Mouse (Mus musculus) midbrain, postnatal 0 days (tissue): ENCODE measurements at regions not wholly inside any gene's neighbourhood (a gene's known extent, or its start where the extent isn't known, plus 50 kb on each side); places are given as distances from the start of the nearest gene placed in this dataset.

ENCODE experiments used
- ATAC-seq: fragments of 200-750 bp; cut with Nextera tagmentation; 2 replicates; pipeline ENCODE4 v1.8.0; 2017; ENCODE audit warnings: moderate number of reproducible peaks, mild to moderate bottlenecking, moderate TSS enrichment, moderate library complexity; ENCODE audit not compliant: low FRiP score
- DNase-seq: peaks from one replicate; pipeline ENCODE4 v3.0.0-alpha.2; 2015; ENCODE audit warnings: low spot score
- H3K27ac ChIP-seq: fragments of 300-500 bp; sonication (generic); 2 replicates; pipeline ENCODE4 v1.5.1; 2014; ENCODE audit warnings: low read depth, mild to moderate bottlenecking, low read length, mixed read lengths
- H3K27me3 ChIP-seq: fragments of 300-500 bp; sonication (generic); 2 replicates; pipeline ENCODE4 v1.6.1; 2014; ENCODE audit warnings: low read length, control low read depth, mixed read lengths; ENCODE audit not compliant: insufficient read depth
- H3K36me3 ChIP-seq: fragments of 300-500 bp; sonication (generic); 2 replicates; pipeline ENCODE4 v1.6.1; 2014; ENCODE audit warnings: low read length, control low read depth, mixed read lengths; ENCODE audit not compliant: insufficient read depth
- H3K4me1 ChIP-seq: fragments of 300-500 bp; sonication (generic); 2 replicates; pipeline ENCODE4 v1.6.1; 2014; ENCODE audit warnings: mild to moderate bottlenecking, control low read depth, antibody characterized with exemption, low read length, mixed read lengths; ENCODE audit not compliant: insufficient read depth
- H3K4me2 ChIP-seq: fragments of 300-500 bp; sonication (generic); 2 replicates; pipeline ENCODE4 v1.6.1; 2014; ENCODE audit warnings: low read depth, mild to moderate bottlenecking, low read length, mixed read lengths; ENCODE audit not compliant: poor library complexity, severe bottlenecking
- H3K4me3 ChIP-seq: fragments of 300-500 bp; sonication (generic); 2 replicates; pipeline ENCODE4 v1.5.1; 2014; ENCODE audit warnings: low read depth, mild to moderate bottlenecking, low read length, moderate library complexity
- H3K9ac ChIP-seq: fragments of 300-500 bp; sonication (generic); replicated peaks from 2 replicates; pipeline ENCODE4 v1.6.1; 2014; ENCODE audit warnings: mild to moderate bottlenecking, low read length, moderate library complexity, mixed read lengths; ENCODE audit not compliant: poor library complexity, severe bottlenecking
- H3K9me3 ChIP-seq: fragments of 300-500 bp; sonication (generic); 2 replicates; pipeline ENCODE4 v1.6.1; 2016; ENCODE audit warnings: low read length, control low read depth
- CTCF ChIP-seq: IDR thresholded peaks from 2 replicates; pipeline ENCODE4 v1.5.1; 2016; ENCODE audit warnings: antibody characterized with exemption, mild to moderate bottlenecking
- WGBS: fragments of 180-500 bp; shearing (Covaris S2); extraction: QIAGEN DNeasy Blood & Tissue Kit; methylation state at CpG from one replicate; pipeline ENCODE4 v1.1.7; 2014; 5-methylcytosine and 5-hydroxymethylcytosine counted together

GRCm38 (mm10) chr4:143055371-143055770 lies 157.4 kb downstream of the Prdm2 start:
- ATAC-seq (no peak), DNase-seq (peak; percentile 41)
- Histone ChIP-seq H3K4me1 (no peaks in the 10 kb centered on the region), H3K9ac (no peak overlapping the region), H3K27ac (no peak overlapping the region), H3K9me3 (no peaks in the 10 kb centered on the region), H3K4me2 (no peak overlapping the region), H3K27me3 (no peaks in the 10 kb centered on the region), H3K36me3 (no peaks in the 10 kb centered on the region), H3K4me3 (no peak overlapping the region)
- 75% methylated on average over 7 of the region's 7 CpGs for WGBS
- no peak for TF ChIP-seq CTCF

DNA sequence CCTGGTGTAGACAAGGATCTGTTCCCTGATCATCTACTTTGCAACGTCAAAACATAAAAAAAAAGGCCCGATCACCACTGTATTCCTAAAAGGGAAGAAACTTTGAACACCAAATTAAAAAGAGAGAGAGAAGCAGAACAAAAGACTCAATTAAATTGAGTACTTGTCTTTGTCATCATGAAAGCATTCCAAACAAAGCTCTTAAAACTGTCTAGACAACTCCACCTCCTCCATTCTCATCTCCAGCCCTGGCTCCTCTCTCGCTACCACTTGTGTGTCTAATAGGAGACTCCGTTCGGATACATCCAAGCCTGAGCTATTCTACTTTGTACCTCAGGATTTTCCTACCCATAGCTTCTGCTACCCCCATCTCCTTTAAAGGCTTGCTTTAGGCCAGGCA lies 159.8 kb downstream of the Prdm2 start:
- WGBS, result 84% methylated on average over 5 of the region's 5 CpGs

GRCm38 (mm10) chr4:143051205-143051604 lies 161.6 kb downstream of the Prdm2 start:
- no peak for DNase-seq

More for the DNA sequence above, 159.8 kb downstream of the Prdm2 start:
- ATAC-seq (no peak), DNase-seq (no peak)
- no peaks in the 10 kb centered on the region for H3K27me3 ChIP-seq
- no peak for TF ChIP-seq CTCF
- no peak overlapping the region for H3K4me3 ChIP-seq
- no peak overlapping the region for H3K4me2 ChIP-seq
- no peak overlapping the region for H3K9ac ChIP-seq
- no peaks in the 10 kb centered on the region for H3K36me3 ChIP-seq
- H3K27ac ChIP-seq, result no peak overlapping the region
- H3K4me1 ChIP-seq, result no peaks in the 10 kb centered on the region
- no peaks in the 10 kb centered on the region for H3K9me3 ChIP-seq

DNA sequence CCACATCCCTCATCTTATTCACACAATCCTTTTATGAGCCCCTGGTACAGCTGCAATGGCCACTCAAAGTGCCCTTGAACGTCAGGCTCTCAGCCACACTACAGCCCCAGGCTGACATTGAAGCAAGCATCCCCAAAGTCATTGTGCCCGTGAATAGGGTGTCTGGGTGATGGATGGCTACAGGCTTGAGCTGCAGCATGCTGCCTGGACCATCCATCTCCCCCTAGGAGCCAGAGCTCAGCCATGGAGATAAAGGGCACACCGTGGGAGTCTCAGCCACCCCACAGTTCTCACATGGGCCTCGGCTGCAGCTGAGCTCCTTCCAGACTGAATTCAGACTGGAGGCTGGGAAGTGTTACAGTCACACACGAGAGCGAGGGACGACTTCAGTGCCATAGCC lies 167.6 kb downstream of the Prdm2 start:
- no peak overlapping the region for H3K4me2 ChIP-seq
- H3K4me3 ChIP-seq, result no peak overlapping the region
- no peaks in the 10 kb centered on the region for H3K9me3 ChIP-seq
- H3K27ac ChIP-seq, result no peak overlapping the region
- no peaks in the 10 kb centered on the region for H3K36me3 ChIP-seq
- no peak overlapping the region for H3K9ac ChIP-seq
- H3K27me3 ChIP-seq, result no peaks in the 10 kb centered on the region
- peak; percentile 57 for DNase-seq
- no peaks in the 10 kb centered on the region for H3K4me1 ChIP-seq
- no peak for ATAC-seq
- WGBS, result 42% methylated on average over 7 of the region's 7 CpGs
- no peak for TF ChIP-seq CTCF

More at GRCm38 (mm10) chr4:143051205-143051604, 161.6 kb downstream of the Prdm2 start:
- Histone ChIP-seq H3K4me3 (no peak overlapping the region), H3K36me3 (no peaks in the 10 kb centered on the region), H3K27ac (no peak overlapping the region), H3K4me1 (no peaks in the 10 kb centered on the region), H3K9me3 (no peaks in the 10 kb centered on the region), H3K4me2 (no peak overlapping the region), H3K27me3 (no peaks in the 10 kb centered on the region), H3K9ac (no peak overlapping the region)
- 92% methylated on average over 1 of the region's 1 CpGs for WGBS
- no peak for ATAC-seq
- TF ChIP-seq CTCF, result no peak

DNA sequence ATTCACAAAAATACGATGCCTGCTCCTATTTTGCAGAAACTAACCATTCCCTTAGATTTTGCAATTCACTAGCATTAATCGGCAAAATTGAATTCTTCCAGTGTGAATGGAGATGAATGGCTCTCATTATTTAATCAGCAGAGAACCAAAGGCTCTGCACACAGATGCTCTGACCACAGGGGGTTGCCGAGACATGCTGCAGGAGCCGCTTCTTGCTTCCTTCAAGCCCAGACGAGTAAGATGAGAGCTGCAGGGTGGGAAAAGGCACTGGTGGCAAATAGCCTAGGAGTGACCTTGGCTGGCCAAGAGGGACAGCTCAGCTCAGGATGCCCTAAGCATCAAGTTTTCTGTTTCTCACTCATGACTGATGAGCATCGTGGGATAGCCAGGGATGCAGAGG lies 170.0 kb downstream of the Prdm2 start:
- TF ChIP-seq CTCF, result no peak
- WGBS, result 23% methylated on average over 6 of the region's 6 CpGs
- H3K9me3 ChIP-seq, result no peaks in the 10 kb centered on the region
- H3K36me3 ChIP-seq, result no peaks in the 10 kb centered on the region
- DNase-seq, result peak; percentile 80
- H3K4me1 ChIP-seq, result no peaks in the 10 kb centered on the region
- no peak overlapping the region for H3K4me3 ChIP-seq
- no peak overlapping the region for H3K9ac ChIP-seq
- no peak overlapping the region for H3K27ac ChIP-seq
- H3K4me2 ChIP-seq, result no peak overlapping the region
- ATAC-seq, result no peak
- no peaks in the 10 kb centered on the region for H3K27me3 ChIP-seq

GRCm38 (mm10) chr4:143038626-143039025 lies 174.2 kb downstream of the Prdm2 start:
- 87% methylated on average over 9 of the region's 9 CpGs for WGBS
- no peaks in the 10 kb centered on the region for H3K36me3 ChIP-seq
- no peaks in the 10 kb centered on the region for H3K4me1 ChIP-seq
- H3K27me3 ChIP-seq, result no peaks in the 10 kb centered on the region
- H3K27ac ChIP-seq, result no peak overlapping the region
- no peak overlapping the region for H3K4me2 ChIP-seq
- no peak overlapping the region for H3K9ac ChIP-seq
- H3K9me3 ChIP-seq, result no peaks in the 10 kb centered on the region
- H3K4me3 ChIP-seq, result no peak overlapping the region
- no peak for DNase-seq
- no peak for TF ChIP-seq CTCF
- ATAC-seq, result no peak
